Mouse (Mus musculus): ENCODE measurements around the gene Cd200r3.

Gene Cd200r3

DNA sequence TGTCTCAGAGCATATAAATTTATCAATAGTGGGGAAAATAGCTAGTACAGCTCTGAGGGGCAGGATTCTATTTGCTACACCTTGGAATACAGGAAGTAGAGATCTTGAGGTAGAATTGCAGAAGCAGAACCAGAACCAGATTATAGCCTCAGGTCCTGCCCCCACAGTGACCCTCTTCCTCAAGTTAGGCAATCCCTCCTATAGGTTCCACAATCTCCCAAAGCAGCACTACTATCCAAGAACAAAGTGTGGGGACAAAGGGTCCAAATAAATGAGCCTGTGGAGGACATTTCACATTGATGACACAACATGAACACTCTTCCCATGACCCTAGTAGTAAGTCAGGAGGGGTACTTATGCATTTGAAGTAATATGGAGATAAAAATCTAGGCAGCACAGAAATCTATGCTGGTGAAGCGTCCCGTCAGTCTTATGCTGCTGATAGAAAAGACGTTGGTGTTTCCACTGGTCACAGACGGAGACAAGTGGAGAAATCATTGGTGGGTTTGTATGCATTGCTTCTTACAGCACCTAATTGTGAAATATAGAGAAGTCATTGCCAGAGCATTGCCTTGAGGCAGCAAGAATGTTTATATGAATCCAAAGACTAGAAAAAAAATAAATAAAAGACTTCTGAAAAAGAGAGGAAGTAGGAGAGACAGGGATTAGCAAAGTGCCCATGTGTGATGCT, 45.3 kb downstream of the Cd200r3 start:
- no peak for DNase-seq (ENCODE audit: low read depth, low spot score)

DNA sequence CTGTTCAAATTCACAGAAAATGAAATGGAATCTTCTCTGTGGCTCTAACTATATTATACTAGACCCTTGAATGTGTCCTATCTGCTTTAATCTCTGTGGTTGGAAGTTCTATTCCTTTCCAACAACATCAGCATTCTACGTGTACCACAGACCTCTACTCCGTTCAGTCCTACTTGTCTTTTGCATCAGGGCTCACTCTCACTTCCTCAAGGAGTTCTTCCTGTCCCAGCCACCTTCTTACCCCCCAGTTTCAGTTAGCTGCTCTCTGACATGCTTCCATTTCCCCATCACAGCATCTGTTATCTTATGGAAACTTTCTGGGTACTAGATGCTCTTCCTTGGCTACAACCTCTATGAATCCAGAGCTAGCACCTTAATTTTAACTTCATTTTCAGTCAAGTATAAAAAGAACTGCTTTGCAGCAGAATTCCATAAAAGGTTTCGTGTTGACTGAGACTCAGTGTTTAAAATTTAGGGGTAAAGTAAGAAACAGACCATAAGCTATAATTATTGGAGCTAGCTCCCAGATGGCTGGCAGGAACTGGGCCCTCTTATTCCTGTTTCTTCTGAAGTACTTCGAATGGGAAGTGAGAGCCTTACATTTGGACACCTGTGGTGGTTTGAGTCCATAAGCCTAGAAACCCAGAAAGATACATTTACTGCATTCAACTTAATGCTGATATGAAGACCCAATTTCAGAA, 50.0 kb downstream of the Cd200r3 start:
- no peak for DNase-seq (ENCODE audit: low read depth, low spot score)

- no peak for DNase-seq (ENCODE audit: low read depth, low spot score)
These were observed 50.9 kb downstream of the Cd200r3 start for GRCm38 (mm10) chr16:44994206-44994953.

DNA sequence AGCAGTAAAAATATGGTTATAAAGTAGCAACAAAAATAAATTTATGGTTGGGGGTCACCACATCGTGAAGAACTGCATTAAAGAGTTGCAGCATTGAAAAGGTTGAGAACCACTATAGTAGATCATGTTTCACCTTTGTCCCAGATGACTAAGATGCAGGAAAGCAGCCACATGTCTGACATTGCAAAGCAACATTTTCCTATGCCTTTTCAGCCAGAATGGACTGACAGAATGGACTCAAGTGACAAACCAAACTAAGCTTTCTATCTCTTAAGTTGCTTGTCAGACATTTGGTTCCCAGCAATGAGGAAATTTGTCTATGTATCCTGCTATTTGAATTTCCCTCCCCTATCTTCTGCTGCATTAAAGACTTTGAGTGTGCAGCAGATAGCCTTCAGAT, 51.6 kb downstream of the Cd200r3 start:
- no peak for DNase-seq (ENCODE audit: low read depth, low spot score)

DNA sequence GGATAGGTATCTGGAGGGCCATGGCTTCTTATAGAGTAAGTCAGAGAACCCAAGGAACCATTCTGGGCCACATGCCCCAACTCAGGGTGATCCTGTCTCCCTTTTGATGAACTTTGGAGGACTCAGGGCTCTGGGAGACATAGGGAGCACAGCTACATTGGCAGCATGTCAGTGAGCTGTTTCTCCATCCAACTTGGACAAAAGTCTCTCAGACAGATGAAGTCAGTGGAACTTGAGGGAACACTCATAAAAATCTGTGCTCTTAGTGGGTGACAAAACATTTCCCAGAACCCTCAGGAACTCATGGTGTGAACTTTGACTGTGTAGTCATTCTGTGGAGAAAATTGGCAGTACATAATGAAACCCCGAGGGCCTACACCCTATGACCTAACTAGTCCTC, 53.2 kb downstream of the Cd200r3 start:
- DNase-seq (ENCODE audit: low read depth, low spot score): no peak

GRCm38 (mm10) chr16:44999537-44999936, 56.1 kb downstream of the Cd200r3 start:
- no peak for DNase-seq (ENCODE audit: low read depth, low spot score)

DNA sequence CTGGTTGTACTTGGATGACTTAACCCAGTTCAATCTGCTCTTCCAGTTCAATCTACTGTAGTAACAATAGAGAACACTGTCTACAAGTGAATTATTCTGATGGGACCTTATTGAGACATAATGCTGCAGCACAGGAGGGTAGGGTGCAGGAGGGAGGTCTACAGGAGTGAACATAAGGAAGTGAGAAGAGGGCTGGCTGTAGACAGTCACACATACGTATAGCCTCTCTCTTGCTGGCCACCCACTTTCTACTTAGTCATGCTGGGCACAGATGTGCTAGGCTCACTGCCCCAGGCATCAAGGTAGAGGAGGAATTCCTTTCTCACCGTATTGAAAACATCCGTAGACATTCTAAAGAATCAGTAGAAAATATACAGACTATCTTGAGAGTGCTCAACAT, 61.0 kb downstream of the Cd200r3 start:
- no peak for DNase-seq (ENCODE audit: low read depth, low spot score)

DNA sequence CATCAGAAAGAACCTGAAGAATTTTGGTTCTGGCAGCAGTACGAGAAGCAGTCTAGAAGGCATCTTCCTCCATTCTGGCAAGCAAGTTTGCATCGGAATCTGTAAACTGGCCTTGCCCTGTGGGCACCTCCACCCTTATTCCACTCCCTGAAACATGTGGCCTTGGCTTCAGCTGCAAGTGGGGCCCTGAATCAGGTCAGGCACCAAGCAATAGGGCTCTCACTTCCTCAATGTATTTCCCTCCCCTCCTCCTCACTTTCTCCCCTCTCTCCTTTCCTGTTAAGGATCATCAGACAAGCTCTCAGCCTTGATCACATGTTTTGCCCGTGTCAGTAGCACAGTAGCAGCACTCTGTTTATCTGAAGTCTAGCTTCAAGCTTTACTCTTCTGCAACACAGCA, 61.8 kb downstream of the Cd200r3 start:
- DNase-seq (ENCODE audit: low read depth, low spot score): no peak

- no peak for DNase-seq (ENCODE audit: low read depth, low spot score)
These were observed 63.5 kb downstream of the Cd200r3 start for GRCm38 (mm10) chr16:45006971-45007370.

GRCm38 (mm10) chr16:45007807-45008206, 64.3 kb downstream of the Cd200r3 start:
- no peak for DNase-seq (ENCODE audit: low read depth, low spot score)

DNA sequence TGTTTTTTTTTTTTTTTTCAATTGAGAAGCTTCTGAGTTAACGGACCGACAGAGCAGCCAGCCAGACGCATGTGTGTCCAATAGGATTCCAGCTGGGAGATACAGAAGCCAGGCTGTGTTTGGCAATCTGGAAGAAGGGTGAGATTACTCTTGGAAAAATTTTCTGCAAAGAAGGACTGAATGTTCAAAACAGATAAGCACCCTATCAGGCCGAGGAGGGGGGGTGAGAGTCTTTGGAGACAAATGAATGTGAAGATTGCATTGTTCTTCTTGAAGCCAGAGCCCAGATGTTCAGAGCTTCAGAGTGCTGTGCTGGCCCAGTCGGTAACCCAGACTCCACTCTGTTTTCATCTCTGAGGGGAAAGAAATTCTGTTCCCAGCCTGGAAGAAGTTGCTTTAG, 66.2 kb downstream of the Cd200r3 start:
- no peak for DNase-seq (ENCODE audit: low read depth, low spot score)

DNA sequence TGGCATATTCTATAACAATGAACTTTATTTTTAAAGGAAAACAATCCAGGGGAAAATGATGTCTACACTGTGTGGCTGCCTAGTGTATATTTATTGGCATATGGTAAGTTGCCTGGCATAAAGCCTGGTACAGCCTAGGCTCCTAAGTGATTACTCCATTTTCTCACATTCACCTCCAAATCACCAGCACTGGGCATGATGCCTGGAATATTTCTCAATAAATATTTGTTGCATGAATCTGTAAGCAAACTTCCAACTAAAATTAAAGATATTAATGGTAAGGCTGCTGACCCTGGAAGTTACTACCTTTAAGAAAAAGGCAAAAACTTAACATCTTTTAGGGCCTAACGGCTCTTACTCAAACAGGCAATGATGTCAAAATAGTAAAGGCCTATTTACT, 72.1 kb downstream of the Cd200r3 start:
- DNase-seq (ENCODE audit: low read depth, low spot score): no peak

DNA sequence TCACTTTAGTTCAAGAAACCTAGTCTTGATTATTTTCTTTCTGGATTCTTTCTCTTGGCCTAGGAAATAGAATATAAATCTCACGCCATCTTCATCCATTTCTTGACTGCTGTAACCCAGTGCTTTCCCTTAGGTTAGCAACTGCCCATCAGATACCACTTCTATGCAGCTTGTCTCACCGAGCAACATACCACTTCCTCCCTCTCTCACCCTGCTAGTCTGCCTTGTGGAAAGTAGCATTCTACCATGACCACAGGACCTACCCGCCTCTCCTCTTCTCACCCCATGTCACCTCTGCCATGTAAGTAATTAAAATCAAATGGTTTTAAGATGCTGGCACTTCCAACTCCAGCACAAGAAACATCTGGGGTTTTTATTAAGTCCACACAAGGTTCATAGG, 73.0 kb downstream of the Cd200r3 start:
- DNase-seq (ENCODE audit: low read depth, low spot score): no peak

- DNase-seq (ENCODE audit: low read depth, low spot score): no peak
These were observed 75.4 kb downstream of the Cd200r3 start for GRCm38 (mm10) chr16:45018868-45019267.

DNA sequence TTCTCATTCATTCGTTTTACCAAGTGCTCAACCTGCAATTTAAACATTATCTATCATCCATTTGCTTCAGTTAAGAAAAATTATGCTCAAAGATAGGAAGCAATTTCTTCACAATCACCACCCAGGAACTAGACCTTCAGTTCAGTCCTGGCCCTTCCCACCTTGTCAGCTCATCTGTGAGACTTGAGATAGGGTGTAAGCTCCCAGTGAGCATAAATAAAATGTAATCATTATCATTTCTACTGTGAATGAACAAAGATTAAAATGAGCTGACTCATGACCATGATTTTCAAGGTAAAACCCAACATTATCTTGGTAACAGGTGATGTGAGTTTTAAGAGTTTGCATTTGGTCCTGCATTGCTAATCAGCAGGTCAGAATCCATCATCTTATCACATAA, 76.6 kb downstream of the Cd200r3 start:
- no peak for DNase-seq (ENCODE audit: low read depth, low spot score)

DNA sequence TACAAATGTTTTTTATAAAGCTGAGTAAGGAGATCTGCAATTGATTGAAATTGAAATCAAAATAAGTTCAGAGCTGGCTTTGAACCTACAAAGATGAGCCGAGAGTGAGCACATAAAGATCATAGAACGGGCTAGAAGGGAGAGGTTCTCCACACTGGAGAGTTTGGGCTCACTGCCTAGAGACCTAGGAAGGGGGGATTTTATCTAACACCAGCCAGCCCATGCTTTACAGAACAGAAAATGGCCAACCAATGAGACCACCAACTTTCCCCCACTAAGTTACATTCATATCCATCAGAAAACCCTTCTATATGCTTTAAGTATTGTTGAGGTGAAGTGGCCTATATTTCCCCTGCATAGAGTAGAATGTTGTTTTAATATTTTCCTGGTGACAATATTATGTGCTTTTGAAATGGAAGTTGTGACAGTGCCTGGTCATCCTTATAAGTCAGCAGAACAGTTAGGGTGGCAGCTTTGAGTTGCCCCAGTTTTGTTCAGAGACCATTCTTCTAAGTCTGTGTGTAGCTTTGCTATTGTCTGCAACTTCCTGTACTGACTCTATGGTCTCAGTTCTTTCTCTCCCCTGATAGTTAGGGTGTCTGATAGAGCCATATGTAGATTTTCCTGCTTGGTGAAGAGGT, 77.3 kb downstream of the Cd200r3 start:
- no peak for DNase-seq (ENCODE audit: low read depth, low spot score)

GRCm38 (mm10) chr16:45021443-45021842, 78.0 kb downstream of the Cd200r3 start:
- no peak for DNase-seq (ENCODE audit: low read depth, low spot score)

GRCm38 (mm10) chr16:45023904-45024303, 80.4 kb downstream of the Cd200r3 start:
- DNase-seq (ENCODE audit: low read depth, low spot score): peak; percentile 36

DNA sequence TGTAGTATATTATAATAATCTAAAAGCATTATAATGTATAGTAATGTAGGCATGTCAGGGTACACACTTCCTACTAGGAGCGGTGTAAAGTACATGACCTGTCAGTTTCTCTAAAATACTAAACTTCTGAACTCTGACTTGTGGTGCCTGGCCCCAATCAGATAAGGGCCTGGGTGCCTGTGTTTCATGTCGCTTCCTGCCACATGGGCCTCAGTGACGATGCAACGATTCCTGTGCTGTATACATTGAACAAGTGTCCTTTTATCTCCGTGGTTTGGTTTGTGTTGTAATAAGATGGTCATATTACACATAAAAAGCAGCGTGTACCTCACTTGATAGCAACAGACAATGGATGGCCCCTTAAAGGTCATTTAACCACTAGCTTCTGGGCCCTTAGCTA, 81.8 kb downstream of the Cd200r3 start:
- peak; percentile 9 for DNase-seq (ENCODE audit: low read depth, low spot score)

DNA sequence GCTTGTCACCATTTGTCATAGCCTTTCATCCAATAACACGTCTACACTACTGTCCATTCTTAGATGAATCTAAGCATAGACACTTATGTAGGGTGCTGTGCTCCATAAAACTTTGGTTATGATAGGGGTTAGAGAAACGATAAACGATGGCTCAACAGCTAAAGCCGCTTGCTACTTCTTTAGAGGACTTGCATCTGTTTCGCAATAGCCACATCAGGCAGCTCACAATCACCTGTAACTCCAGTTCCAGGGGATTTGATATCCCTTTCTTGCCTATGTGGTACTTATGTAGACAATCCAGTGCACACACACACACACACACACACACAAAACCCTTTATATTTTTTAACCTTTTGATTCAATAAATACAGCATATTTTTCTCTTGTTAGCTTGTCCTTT, 85.6 kb downstream of the Cd200r3 start:
- no peak for DNase-seq (ENCODE audit: low read depth, low spot score)

DNA sequence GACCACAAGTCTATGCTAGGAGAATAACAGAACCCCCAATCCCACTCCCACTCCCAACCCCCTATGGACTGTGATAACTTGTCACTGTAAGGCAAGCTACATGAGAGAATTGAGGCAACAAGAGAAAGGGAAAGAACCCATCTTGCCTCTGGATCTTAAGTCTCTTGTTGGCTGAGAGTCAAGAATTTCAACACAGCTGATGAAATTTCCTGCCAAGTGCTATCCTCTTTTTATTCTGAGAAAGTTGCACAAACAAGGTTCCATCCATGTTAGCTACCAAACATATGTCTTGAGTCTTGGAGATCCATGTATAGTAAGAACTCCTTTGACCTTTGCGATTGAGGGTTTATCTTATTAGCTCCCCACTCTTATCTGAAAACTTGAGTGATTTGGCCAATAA, 86.0 kb downstream of the Cd200r3 start:
- DNase-seq (ENCODE audit: low read depth, low spot score): no peak

GRCm38 (mm10) chr16:45030127-45030526, 86.6 kb downstream of the Cd200r3 start:
- no peak for DNase-seq (ENCODE audit: low read depth, low spot score)
